Mouse (Mus musculus): ENCODE measurements around the gene Hif3a. TPM values are rescaled to one million over a fixed set of nuclear protein-coding genes. Genes with fewer than 3 reads are reported as not detected.

Gene Hif3a
- polyA plus RNA-seq, 1 experiment from 2014 or later = 47.3 TPM

Other genes starting within 250 kb of the Hif3a start
- 87.2 and 89.4 TPM in 2 replicates for gene Strn4, start 246.5 kb downstream of the Hif3a start, polyA plus RNA-seq (2015; fragmentation: Nextera tagmentation; extraction: Ambion mirVana)
- 28.4 and 29.1 TPM in 2 replicates for gene Fkrp, start 245.7 kb downstream of the Hif3a start, polyA plus RNA-seq (2015; fragmentation: Nextera tagmentation; extraction: Ambion mirVana)
- gene Prkd2, start 219.5 kb downstream of the Hif3a start, polyA plus RNA-seq (2015; fragmentation: Nextera tagmentation; extraction: Ambion mirVana) = 11.6 and 12.2 TPM in 2 replicates
- gene Dact3, start 187.1 kb downstream of the Hif3a start, polyA plus RNA-seq (2015; fragmentation: Nextera tagmentation; extraction: Ambion mirVana) = 3.9 and 4.6 TPM in 2 replicates
- gene Gng8, start 170.6 kb downstream of the Hif3a start, polyA plus RNA-seq (2015; fragmentation: Nextera tagmentation; extraction: Ambion mirVana) = 8.9 and 9.8 TPM in 2 replicates
- 2.4 and 2.5 TPM in 2 replicates for gene Ptgir, start 155.9 kb downstream of the Hif3a start, polyA plus RNA-seq (2015; fragmentation: Nextera tagmentation; extraction: Ambion mirVana)
- gene Calm3, start 138.3 kb downstream of the Hif3a start, polyA plus RNA-seq (2015; fragmentation: Nextera tagmentation; extraction: Ambion mirVana) = 101 and 113 TPM in 2 replicates
- gene Pnmal2, start 117.7 kb downstream of the Hif3a start, polyA plus RNA-seq (2015; fragmentation: Nextera tagmentation; extraction: Ambion mirVana) = 10.2 and 12.7 TPM in 2 replicates
- 2.9 and 3.6 TPM in 2 replicates for gene Pnmal1, start 102.7 kb downstream of the Hif3a start, polyA plus RNA-seq (2015; fragmentation: Nextera tagmentation; extraction: Ambion mirVana)
- 0.31 and 0.34 TPM in 2 replicates for gene Gm42372, start 79.3 kb downstream of the Hif3a start, polyA plus RNA-seq (2015; fragmentation: Nextera tagmentation; extraction: Ambion mirVana)
- gene Ccdc8, start 69.7 kb downstream of the Hif3a start, polyA plus RNA-seq (2015; fragmentation: Nextera tagmentation; extraction: Ambion mirVana) = 29.4 and 33.3 TPM in 2 replicates
- gene Ppp5c, start 34.5 kb downstream of the Hif3a start, polyA plus RNA-seq (2015; fragmentation: Nextera tagmentation; extraction: Ambion mirVana) = 92.9 and 95.7 TPM in 2 replicates
- gene Psg16, start 11.6 kb upstream of the Hif3a start, polyA plus RNA-seq (2015; fragmentation: Nextera tagmentation; extraction: Ambion mirVana) = 0.30 and 0.63 TPM in 2 replicates
- gene Ceacam3, start 87.9 kb upstream of the Hif3a start, polyA plus RNA-seq (2015; fragmentation: Nextera tagmentation; extraction: Ambion mirVana) = 0.04 TPM in 1 of 2 replicates, not detected in the other
- not detected in 2 replicates for gene Psg29, start 141.1 kb upstream of the Hif3a start, polyA plus RNA-seq (2015; fragmentation: Nextera tagmentation; extraction: Ambion mirVana)